Mouse (Mus musculus) spleen, adult 2 months (tissue): ENCODE data around the gene Mtif3. TPM values are rescaled to one million over a fixed set of nuclear protein-coding genes. Genes with fewer than 3 reads are reported as not detected.

ENCODE experiments used
- DNase-seq, 2 experiments: peaks; one replicate each; pipeline versions ENCODE4 v3.0.0 to v3.0.0-alpha.2; 2012 to 2021; ENCODE audit warnings: low spot score in 2 of 2, low read depth in 1 of 2
- H3K27ac ChIP-seq: fragments of 200-500 bp; 2 replicates; pipeline ENCODE4 v1.5.1; 2012; ENCODE audit warnings: low read length, inconsistent platforms; ENCODE audit not compliant: insufficient read depth
- H3K27me3 ChIP-seq: fragments of 200-500 bp; 2 replicates; pipeline ENCODE4 v1.6.1; 2012; ENCODE audit warnings: mild to moderate bottlenecking, moderate library complexity, low read length, inconsistent platforms; ENCODE audit not compliant: control insufficient read depth, insufficient read depth
- H3K36me3 ChIP-seq: fragments of 200-500 bp; 2 replicates; pipeline ENCODE4 v1.6.1; 2012; ENCODE audit warnings: mild to moderate bottlenecking, low read length, inconsistent platforms; ENCODE audit not compliant: control insufficient read depth, insufficient read depth
- H3K4me1 ChIP-seq: fragments of 200-500 bp; 2 replicates; pipeline ENCODE4 v1.6.1; 2011; ENCODE audit warnings: inconsistent platforms; ENCODE audit not compliant: control insufficient read depth, insufficient read depth, insufficient read length
- H3K4me3 ChIP-seq: fragments of 200-500 bp; 2 replicates; pipeline ENCODE4 v1.5.1; 2011; ENCODE audit warnings: mild to moderate bottlenecking, inconsistent platforms; ENCODE audit not compliant: insufficient read depth, insufficient read length; ENCODE audit errors: extremely low read depth
- CTCF ChIP-seq: fragments of 200-500 bp; IDR thresholded peaks from 2 replicates; pipeline ENCODE4 v1.5.1; 2011; ENCODE audit warnings: mild to moderate bottlenecking, inconsistent platforms; ENCODE audit not compliant: insufficient read depth, insufficient read length, insufficient replicate concordance; ENCODE audit errors: extremely low read depth
- POLR2A ChIP-seq: fragments of 200-500 bp; IDR thresholded peaks from 2 replicates; pipeline ENCODE4 v1.6.1; 2011; ENCODE audit warnings: low read depth, low read length, inconsistent platforms
- WGBS: fragments of 180-500 bp; shearing (Covaris S2); methylation state at CpG from one replicate; pipeline ENCODE4 v1.1.7; 2018; 5-methylcytosine and 5-hydroxymethylcytosine counted together
- polyA plus RNA-seq: library from polyadenylated mRNA; depleted of rRNA; stranded (reverse); fragments of >200 nt; gene quantifications from 2 replicates; pipeline ENCODE4 v1.2.3, GENCODE M21; 2012

The Mtif3 gene
- polyA plus RNA-seq, 1 experiment, result 6.7 TPM

DNA sequence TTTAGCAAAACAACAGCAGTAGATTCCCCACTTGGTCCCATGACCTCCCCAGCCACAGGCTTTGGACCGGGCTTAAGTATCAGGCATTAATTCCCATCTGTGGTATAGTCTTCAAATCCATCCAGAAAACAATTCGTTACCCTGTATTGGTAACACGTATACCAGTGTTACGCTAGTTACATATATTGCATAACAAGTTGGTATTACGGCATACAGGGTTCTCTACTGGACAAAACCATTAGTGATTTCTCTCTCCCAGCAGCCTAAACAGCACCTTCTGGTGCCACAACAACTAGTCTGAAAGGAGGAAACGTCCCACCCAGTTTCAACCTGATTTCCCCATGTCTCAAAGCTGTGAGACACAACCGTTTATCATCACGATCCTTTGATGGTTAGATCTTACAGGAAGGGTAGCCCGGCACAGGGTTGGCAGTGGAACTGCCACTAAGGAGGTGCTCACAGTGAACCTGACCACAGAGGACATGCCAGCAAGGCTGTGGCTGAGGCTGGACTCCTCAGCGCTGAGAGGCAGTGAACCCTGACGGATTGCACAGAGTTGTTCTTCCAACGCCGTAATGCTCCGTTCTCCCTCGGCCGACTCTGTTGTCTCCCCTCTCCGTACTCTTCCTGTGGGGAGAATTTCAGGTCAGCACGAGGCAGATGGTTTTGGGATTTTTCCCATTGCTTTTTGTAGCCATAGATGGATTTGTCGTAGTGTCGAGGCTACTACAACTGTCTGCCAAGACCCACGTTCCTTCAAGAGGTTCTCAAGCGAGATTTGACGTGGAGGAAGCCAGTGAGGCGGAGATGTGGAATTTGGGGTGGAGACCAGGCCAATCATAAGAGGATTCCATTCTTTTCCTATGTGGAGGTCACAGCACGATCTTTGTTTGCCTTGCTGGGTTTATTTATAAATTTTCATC is 10.5 kb upstream of the Mtif3 start:
- TF ChIP-seq CTCF (no peak), POLR2A (no peak)
- H3K4me1 ChIP-seq, result no peaks in the 10 kb centered on the region
- peak in 1 of 2 experiments; percentile 3 for DNase-seq
- no peak overlapping the region for H3K4me3 ChIP-seq
- H3K36me3 ChIP-seq, result no peaks in the 10 kb centered on the region
- WGBS, result 81% methylated on average over 25 of the region's 25 CpGs
- H3K27me3 ChIP-seq, result no peaks in the 10 kb centered on the region
- peak overlapping the region; percentile 33 for H3K27ac ChIP-seq

DNA sequence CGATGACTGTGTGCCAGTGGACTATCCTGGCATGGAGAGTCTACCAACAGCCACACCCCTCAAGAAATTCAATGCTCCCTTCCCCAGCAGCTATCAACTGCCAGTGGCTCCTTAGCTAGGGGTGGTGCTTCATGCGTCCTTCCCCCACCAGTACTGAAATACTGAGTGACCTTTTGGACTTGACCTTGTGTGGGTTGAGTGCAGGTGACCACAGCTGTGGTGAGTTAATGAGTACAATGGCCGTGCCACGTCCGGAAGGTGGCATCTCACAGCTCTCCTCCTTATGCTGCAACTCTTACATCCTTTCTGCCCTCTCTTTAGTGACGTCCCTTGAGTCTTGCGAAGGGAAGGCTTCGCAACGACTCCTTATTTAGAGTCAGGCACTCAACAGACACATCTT is 9.8 kb upstream of the Mtif3 start:
- Histone ChIP-seq H3K27ac (no peak overlapping the region), H3K4me1 (no peaks in the 10 kb centered on the region), H3K27me3 (no peaks in the 10 kb centered on the region), H3K36me3 (no peaks in the 10 kb centered on the region), H3K4me3 (no peak overlapping the region)
- DNase-seq, result no peak
- TF ChIP-seq POLR2A, result no peak
- TF ChIP-seq CTCF, result no peak
- WGBS, result 86% methylated on average over 9 of the region's 9 CpGs

- H3K27ac ChIP-seq, result no peak overlapping the region
- H3K4me1 ChIP-seq, result no peaks in the 10 kb centered on the region
- 71% methylated on average over 10 of the region's 10 CpGs for WGBS
- TF ChIP-seq CTCF (no peak), POLR2A (no peak)
- H3K36me3 ChIP-seq, result no peaks in the 10 kb centered on the region
- DNase-seq, result no peak
- no peak overlapping the region for H3K4me3 ChIP-seq
- H3K27me3 ChIP-seq, result no peaks in the 10 kb centered on the region
Measured at GRCm38 (mm10) chr5:146971776-146972561, 8.4 kb upstream of the Mtif3 start.

DNA sequence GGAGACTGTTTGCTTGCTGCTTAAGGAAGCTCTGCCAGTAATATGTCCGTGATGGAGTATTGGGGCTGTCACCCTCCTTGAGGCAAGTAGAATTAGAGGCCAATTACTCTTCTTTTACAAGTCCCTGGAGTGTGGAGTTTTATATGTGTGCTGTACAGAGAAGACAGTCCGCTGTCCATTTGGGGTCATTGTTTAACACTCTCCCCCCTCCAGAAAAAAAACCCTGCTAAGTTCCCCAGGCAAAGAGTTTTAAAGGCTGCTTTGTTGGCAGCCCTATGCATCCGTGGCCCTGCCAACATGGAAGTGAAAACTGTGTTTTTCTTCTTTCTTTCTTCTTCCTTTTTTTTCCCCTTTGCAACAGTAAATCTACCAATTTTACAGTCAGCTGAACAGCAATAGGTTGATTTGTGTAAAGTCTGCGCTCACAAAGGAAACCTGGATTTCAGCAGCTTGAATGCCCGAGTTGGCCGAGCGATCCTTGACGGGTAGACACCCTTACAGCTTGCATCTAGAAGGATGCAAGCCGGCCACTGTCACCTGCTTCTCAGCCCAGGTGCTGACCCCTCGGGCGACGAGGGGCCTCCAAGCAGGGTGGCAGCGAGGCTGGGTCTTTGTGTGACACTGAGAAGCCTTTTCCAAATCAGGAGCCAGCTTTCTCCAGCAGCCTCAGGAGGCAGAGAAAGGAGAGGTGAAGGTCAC is 5.2 kb upstream of the Mtif3 start:
- no peak for DNase-seq
- Histone ChIP-seq H3K27me3 (no peaks in the 10 kb centered on the region), H3K4me3 (no peak overlapping the region), H3K27ac (no peak overlapping the region), H3K36me3 (no peaks in the 10 kb centered on the region), H3K4me1 (no peaks in the 10 kb centered on the region)
- WGBS, result 78% methylated on average over 13 of the region's 13 CpGs
- TF ChIP-seq CTCF (no peak), POLR2A (no peak)

DNA sequence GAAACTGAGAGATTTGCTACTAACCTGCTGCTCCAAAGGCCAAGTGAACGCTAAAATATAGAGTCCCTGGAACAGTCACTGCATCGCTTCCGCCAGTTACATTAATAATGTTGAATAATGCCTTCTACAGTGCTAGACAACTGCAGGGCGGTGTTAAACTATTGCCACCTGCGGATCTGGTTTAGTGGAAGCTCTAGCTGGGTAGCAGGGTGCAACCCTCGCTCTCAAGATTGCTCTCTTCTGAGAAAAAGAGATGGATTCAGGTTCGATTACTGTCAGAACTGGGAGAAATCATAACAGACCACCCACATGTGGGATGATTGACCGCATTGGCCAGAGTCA is 308 bp upstream of the Mtif3 start:
- WGBS, result 65% methylated on average over 8 of the region's 8 CpGs
- Histone ChIP-seq H3K4me3 (peak overlapping the region; percentile 99; the same call in 1 of the 2 replicates), H3K27ac (no peak overlapping the region), H3K4me1 (peaks cover 4% of the 10 kb centered on the region; the same call in 1 of the 2 replicates), H3K27me3 (no peaks in the 10 kb centered on the region), H3K36me3 (no peaks in the 10 kb centered on the region)
- no peak for DNase-seq
- no peak for TF ChIP-seq POLR2A
- TF ChIP-seq CTCF, result no peak

DNA sequence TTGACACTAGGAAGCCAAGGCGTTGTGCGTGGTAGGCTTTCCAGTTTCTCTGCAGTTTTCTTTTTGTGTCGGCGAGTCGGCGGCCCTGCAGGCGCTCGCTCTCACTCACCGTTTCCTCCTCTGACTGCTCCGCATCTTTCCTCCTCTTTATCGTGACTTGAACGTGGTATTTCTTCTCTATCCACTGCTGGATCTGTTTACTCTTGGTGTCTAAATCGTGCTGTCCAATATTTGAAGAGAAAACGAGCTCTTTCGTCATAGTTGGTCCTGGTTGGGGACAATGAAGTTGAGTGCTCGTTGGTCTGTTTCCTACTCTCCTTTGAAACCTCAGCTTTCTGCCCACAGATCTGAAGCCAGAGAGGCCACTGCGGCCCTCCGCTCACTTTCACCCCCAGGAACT is 6.9 kb downstream of the Mtif3 start:
- no peaks in the 10 kb centered on the region for H3K4me1 ChIP-seq
- TF ChIP-seq CTCF (no peak), POLR2A (no peak)
- 93% methylated on average over 18 of the region's 18 CpGs for WGBS
- H3K36me3 ChIP-seq, result peaks cover 57% of the 10 kb centered on the region
- H3K27me3 ChIP-seq, result no peaks in the 10 kb centered on the region
- no peak overlapping the region for H3K4me3 ChIP-seq
- DNase-seq, result no peak
- no peak overlapping the region for H3K27ac ChIP-seq
